Mouse (Mus musculus) cortical plate, adult 2 months (tissue): ENCODE measurements at regions not wholly inside any gene's neighbourhood (a gene's known extent, or its start where the extent isn't known, plus 50 kb on each side); places are given as distances from the start of the nearest gene placed in this dataset.

Experiments used
- H3K27ac ChIP-seq: fragments of 200-500 bp; 2 replicates; pipeline ENCODE4 v1.5.1; 2012; ENCODE audit warnings: low read length, control low read depth, inconsistent platforms; ENCODE audit not compliant: insufficient read depth
- H3K4me1 ChIP-seq: fragments of 200-500 bp; 2 replicates; pipeline ENCODE4 v1.6.1; 2011; ENCODE audit warnings: low read length; ENCODE audit not compliant: control insufficient read depth, insufficient read depth
- H3K4me3 ChIP-seq: fragments of 200-500 bp; 2 replicates; pipeline ENCODE4 v1.5.1; 2011; ENCODE audit warnings: mild to moderate bottlenecking, low read length, control low read depth; ENCODE audit not compliant: insufficient read depth
- CTCF ChIP-seq: fragments of 200-500 bp; IDR thresholded peaks from 2 replicates; pipeline ENCODE4 v1.5.1; 2011; ENCODE audit warnings: mild to moderate bottlenecking, control low read depth, low read length; ENCODE audit not compliant: insufficient read depth; ENCODE audit errors: extremely low read depth
- POLR2A ChIP-seq: fragments of 200-500 bp; IDR thresholded peaks from 2 replicates; pipeline ENCODE4 v1.6.1; 2011; ENCODE audit warnings: mild to moderate bottlenecking, low read length, control low read depth; ENCODE audit not compliant: insufficient read depth; ENCODE audit errors: extremely low read depth

GRCm38 (mm10) chr1:60665329-60665728 lies 51.3 kb upstream of the Cd28 start:
- no peak overlapping the region for H3K4me3 ChIP-seq
- TF ChIP-seq CTCF (no peak), POLR2A (no peak)
- H3K27ac ChIP-seq = no peak overlapping the region
- no peaks in the 10 kb centered on the region for H3K4me1 ChIP-seq

GRCm38 (mm10) chr1:60662301-60662986 lies 54.2 kb upstream of the Cd28 start:
- Histone ChIP-seq H3K27ac (no peak overlapping the region), H3K4me3 (no peak overlapping the region), H3K4me1 (no peaks in the 10 kb centered on the region)
- TF ChIP-seq CTCF = no peak
- no peak for TF ChIP-seq POLR2A

- H3K4me3 ChIP-seq = no peak overlapping the region
- no peak for TF ChIP-seq POLR2A
- TF ChIP-seq CTCF = no peak
Measured at GRCm38 (mm10) chr1:60661857-60662256, 54.7 kb upstream of the Cd28 start.

GRCm38 (mm10) chr1:60659604-60660003 lies 57.0 kb upstream of the Cd28 start:
- H3K4me1 ChIP-seq = no peaks in the 10 kb centered on the region
- no peak overlapping the region for H3K4me3 ChIP-seq
- H3K27ac ChIP-seq = no peak overlapping the region
- TF ChIP-seq CTCF (no peak), POLR2A (no peak)

More at GRCm38 (mm10) chr1:60661857-60662256, 54.7 kb upstream of the Cd28 start:
- Histone ChIP-seq H3K27ac (no peak overlapping the region), H3K4me1 (no peaks in the 10 kb centered on the region)

GRCm38 (mm10) chr1:60659041-60659440 lies 57.6 kb upstream of the Cd28 start:
- H3K4me3 ChIP-seq = no peak overlapping the region
- no peak overlapping the region for H3K27ac ChIP-seq
- no peak for TF ChIP-seq CTCF
- TF ChIP-seq POLR2A = no peak
- H3K4me1 ChIP-seq = no peaks in the 10 kb centered on the region

GRCm38 (mm10) chr1:60658383-60658782 lies 58.2 kb upstream of the Cd28 start:
- H3K4me3 ChIP-seq = no peak overlapping the region
- H3K4me1 ChIP-seq = no peaks in the 10 kb centered on the region
- TF ChIP-seq POLR2A (no peak), CTCF (no peak)
- no peak overlapping the region for H3K27ac ChIP-seq

- H3K27ac ChIP-seq = no peak overlapping the region
- TF ChIP-seq CTCF (no peak), POLR2A (no peak)
- no peaks in the 10 kb centered on the region for H3K4me1 ChIP-seq
- H3K4me3 ChIP-seq = no peak overlapping the region
Measured at GRCm38 (mm10) chr1:60657511-60657910, 59.1 kb upstream of the Cd28 start.

GRCm38 (mm10) chr1:60656976-60657375 lies 59.6 kb upstream of the Cd28 start:
- no peak for TF ChIP-seq POLR2A
- TF ChIP-seq CTCF = no peak
- H3K4me1 ChIP-seq = no peaks in the 10 kb centered on the region
- H3K4me3 ChIP-seq = no peak overlapping the region
- H3K27ac ChIP-seq = no peak overlapping the region

- Histone ChIP-seq H3K27ac (no peak overlapping the region), H3K4me1 (no peaks in the 10 kb centered on the region), H3K4me3 (no peak overlapping the region)
- no peak for TF ChIP-seq POLR2A
- TF ChIP-seq CTCF = no peak
Measured at GRCm38 (mm10) chr1:60655691-60656595, 60.7 kb upstream of the Cd28 start.
